Mouse (Mus musculus) CH12.LX (cell line): ENCODE measurements at regions not wholly inside any gene's neighbourhood (a gene's known extent, or its start where the extent isn't known, plus 50 kb on each side); places are given as distances from the start of the nearest gene placed in this dataset.

ENCODE experiments used
- DNase-seq: peaks from one replicate; pipeline ENCODE4 v3.0.0-alpha.2; 2013; ENCODE audit errors: extremely low read depth
- H3K27ac ChIP-seq: 2 replicates; pipeline ENCODE4 v1.5.1; 2012; ENCODE audit warnings: low read depth, mild to moderate bottlenecking, control low read depth, moderate library complexity; ENCODE audit not compliant: insufficient read depth
- H3K27me3 ChIP-seq: replicated peaks from 2 replicates; pipeline ENCODE3; 2012; ENCODE audit warnings: inconsistent platforms
- H3K36me3 ChIP-seq, 2 experiments: replicated peaks in 1 of 2; 2 replicates each; pipeline versions ENCODE3 to v1.6.1; 2012; ENCODE audit warnings: inconsistent platforms in 1 of 2, low read length in 1 of 2, mild to moderate bottlenecking in 1 of 2, mixed read lengths in 1 of 2, moderate library complexity in 1 of 2; ENCODE audit not compliant: control insufficient read depth in 1 of 2, insufficient read depth in 1 of 2
- H3K4me1 ChIP-seq, 2 experiments: 2 replicates each; pipeline ENCODE4 v1.6.1; 2012; ENCODE audit warnings: inconsistent platforms in 1 of 2, moderate library complexity in 1 of 2; ENCODE audit not compliant: insufficient read depth in 2 of 2, control insufficient read depth in 1 of 2
- H3K4me2 ChIP-seq: 2 replicates; pipeline ENCODE4 v1.6.1; 2012; ENCODE audit warnings: low read depth, mild to moderate bottlenecking, control low read depth; ENCODE audit not compliant: poor library complexity, insufficient read depth, severe bottlenecking
- H3K4me3 ChIP-seq, 3 experiments: fragments of 150-350 bp in 1 of 3; sonication (generic) in 1 of 3; replicated peaks in 1 of 3; 2 replicates each; pipeline versions ENCODE3 to v1.5.1; 2011 to 2012; ENCODE audit warnings: low read depth in 2 of 3, low read length in 2 of 3, mild to moderate bottlenecking in 2 of 3, moderate library complexity in 2 of 3, control low read depth in 1 of 3, improper control_type of control experiment in 1 of 3, inconsistent platforms in 1 of 3, mixed read lengths in 1 of 3; ENCODE audit not compliant: poor library complexity in 1 of 3
- H3K79me2 ChIP-seq: replicated peaks from 2 replicates; pipeline ENCODE4 v1.6.1; 2012; ENCODE audit warnings: mild to moderate bottlenecking, moderate library complexity; ENCODE audit not compliant: control insufficient read depth, poor library complexity, insufficient read depth, severe bottlenecking; ENCODE audit errors: extremely low read depth
- H3K9ac ChIP-seq: 2 replicates; pipeline ENCODE4 v1.6.1; 2012; ENCODE audit warnings: low read depth, mild to moderate bottlenecking, control low read depth, moderate library complexity; ENCODE audit not compliant: insufficient read depth
- H3K9me3 ChIP-seq: replicated peaks from 2 replicates; pipeline ENCODE3; 2012; ENCODE audit warnings: low read length, inconsistent platforms, mixed read lengths
- CTCF ChIP-seq, 2 experiments: IDR thresholded peaks in 1 of 2; conservative IDR thresholded peaks in 1 of 2; 2 replicates each; pipeline ENCODE4 v1.5.1; 2011 to 2012; ENCODE audit warnings: low read depth in 2 of 2, low read length in 2 of 2, improper control_type of control experiment in 1 of 2, inconsistent platforms in 1 of 2, mild to moderate bottlenecking in 1 of 2, moderate library complexity in 1 of 2
- ELF1 ChIP-seq: IDR thresholded peaks from 2 replicates; pipeline ENCODE4 v1.6.1; 2014; ENCODE audit warnings: low read depth, mild to moderate bottlenecking, inconsistent platforms, low read length, improper control_type of control experiment
- EP300 ChIP-seq: IDR thresholded peaks from 2 replicates; pipeline ENCODE4 v1.6.1; 2011; ENCODE audit warnings: low read length, improper control_type of control experiment
- HCFC1 ChIP-seq: IDR thresholded peaks from 2 replicates; pipeline ENCODE4 v1.6.1; 2012; ENCODE audit warnings: low read depth, mild to moderate bottlenecking, inconsistent platforms, low read length, improper control_type of control experiment
- MXI1 ChIP-seq: IDR thresholded peaks from 2 replicates; pipeline ENCODE4 v1.6.1; 2011; ENCODE audit warnings: mild to moderate bottlenecking, low read depth, low read length, improper control_type of control experiment
- MYC ChIP-seq: IDR thresholded peaks from 2 replicates; pipeline ENCODE4 v1.6.1; 2011; ENCODE audit warnings: low read depth, mild to moderate bottlenecking, improper control_type of control experiment, low read length
- NELFE ChIP-seq: IDR thresholded peaks from 2 replicates; pipeline ENCODE4 v1.6.1; 2011; ENCODE audit warnings: low read depth, low read length, improper control_type of control experiment
- POLR2A ChIP-seq: IDR thresholded peaks from 2 replicates; pipeline ENCODE4 v1.6.1; 2011; ENCODE audit warnings: low read depth, mild to moderate bottlenecking, improper control_type of control experiment, low read length
- POLR2AphosphoS2 ChIP-seq: IDR thresholded peaks from 2 replicates; pipeline ENCODE4 v1.6.1; 2011; ENCODE audit warnings: low read depth, low read length, improper control_type of control experiment
- RAD21 ChIP-seq: IDR thresholded peaks from 2 replicates; pipeline ENCODE4 v1.6.1; 2011; ENCODE audit warnings: low read depth, mild to moderate bottlenecking, low read length, improper control_type of control experiment, moderate library complexity
- TBP ChIP-seq: conservative IDR thresholded peaks from 2 replicates; pipeline ENCODE4 v1.6.1; 2011; ENCODE audit warnings: low read depth, low read length, improper control_type of control experiment
- TCF12 ChIP-seq: IDR thresholded peaks from 2 replicates; pipeline ENCODE4 v1.6.1; 2014; ENCODE audit warnings: low read depth, mild to moderate bottlenecking, inconsistent platforms, low read length, improper control_type of control experiment
- UBTF ChIP-seq: IDR thresholded peaks from 2 replicates; pipeline ENCODE4 v1.6.1; 2012; ENCODE audit warnings: low read depth, mild to moderate bottlenecking, inconsistent platforms, low read length, improper control_type of control experiment, moderate library complexity
- USF1 ChIP-seq: IDR thresholded peaks from 2 replicates; pipeline ENCODE4 v1.6.1; 2014; ENCODE audit warnings: low read depth, mild to moderate bottlenecking, inconsistent platforms, low read length, improper control_type of control experiment
- USF2 ChIP-seq: conservative IDR thresholded peaks from 2 replicates; pipeline ENCODE4 v1.6.1; 2011; ENCODE audit warnings: low read depth, low read length, improper control_type of control experiment
- ZKSCAN1 ChIP-seq: IDR thresholded peaks from 2 replicates; pipeline ENCODE4 v1.6.1; 2012; ENCODE audit warnings: low read depth, inconsistent platforms, low read length, improper control_type of control experiment, borderline replicate concordance
- ZMIZ1 ChIP-seq: IDR thresholded peaks from 2 replicates; pipeline ENCODE4 v1.6.1; 2012; ENCODE audit warnings: low read depth, mild to moderate bottlenecking, inconsistent platforms, low read length, improper control_type of control experiment
- dilution Hi-C: fragments of 300-500 bp; cut with MboI; formaldehyde crosslinking; loops from 2 replicates; pipeline ENCODE4 v1.14.3; 2020; ENCODE audit warnings: low sequenced_read_pairs; ENCODE audit not compliant: extremely low pct_unique_long_range_greater_than_20kb, extremely low pct_ligation_motif_present
- in situ Hi-C: fragments of 300-500 bp; cut with MboI; formaldehyde crosslinking; loops from 3 replicates; pipeline ENCODE4 v1.14.3; 2019; ENCODE audit warnings: low sequenced_read_pairs, low pct_ligation_motif_present, low pct_unique_long_range_greater_than_20kb, mixed read lengths

GRCm38 (mm10) chr8:115589721-115590120 is 117.9 kb downstream of the Maf start:
- H3K79me2 ChIP-seq: no peaks in the 10 kb centered on the region
- no peaks in the 10 kb centered on the region for H3K4me1 ChIP-seq
- in situ Hi-C loops (no loop called here), dilution Hi-C loops (no loop called here)
- TF ChIP-seq RAD21 (no peak), TCF12 (no peak), USF1 (no peak), POLR2A (no peak), CTCF (conservative IDR thresholded peaks at IDR 0.05 in 1 of 2, IDR thresholded peaks at IDR 0.05 in 1 of 2; ENCODE audit: low read depth in 2 of 2, low read length in 2 of 2) (no peak), MYC (no peak), ZKSCAN1 (no peak), UBTF (no peak), ELF1 (no peak), POLR2AphosphoS2 (no peak), ZMIZ1 (no peak), NELFE (no peak), TBP (no peak)
- no peaks in the 10 kb centered on the region for H3K9me3 ChIP-seq
- H3K9ac ChIP-seq: no peak overlapping the region
- no peak for DNase-seq
- no peak overlapping the region for H3K27ac ChIP-seq
- H3K4me3 ChIP-seq: no peak overlapping the region
- no peak overlapping the region for H3K4me2 ChIP-seq
- H3K27me3 ChIP-seq: peaks cover 79% of the 10 kb centered on the region
- H3K36me3 ChIP-seq: no peaks in the 10 kb centered on the region

- Histone ChIP-seq H3K27ac (no peak overlapping the region), H3K9ac (no peak overlapping the region), H3K36me3 (no peaks in the 10 kb centered on the region), H3K4me1 (no peaks in the 10 kb centered on the region), H3K4me2 (no peak overlapping the region), H3K9me3 (no peaks in the 10 kb centered on the region), H3K79me2 (no peaks in the 10 kb centered on the region), H3K4me3 (no peak overlapping the region), H3K27me3 (peaks cover 75% of the 10 kb centered on the region)
- TF ChIP-seq EP300 (no peak), TCF12 (no peak), MXI1 (no peak), POLR2A (no peak), HCFC1 (no peak), RAD21 (no peak)
- dilution Hi-C loops (no loop called here), in situ Hi-C loops (no loop called here)
- no peak for DNase-seq
Measured at GRCm38 (mm10) chr8:115589076-115589475, 118.5 kb downstream of the Maf start.

GRCm38 (mm10) chr8:115584311-115584907 is 123.2 kb downstream of the Maf start:
- no peak for DNase-seq
- Histone ChIP-seq H3K27me3 (peaks cover 57% of the 10 kb centered on the region), H3K79me2 (no peaks in the 10 kb centered on the region), H3K4me3 (no peak overlapping the region), H3K4me1 (no peaks in the 10 kb centered on the region), H3K9ac (no peak overlapping the region), H3K36me3 (no peaks in the 10 kb centered on the region), H3K9me3 (no peaks in the 10 kb centered on the region), H3K27ac (no peak overlapping the region), H3K4me2 (no peak overlapping the region)
- in situ Hi-C loops (no loop called here), dilution Hi-C loops (no loop called here)
- no peak for TF ChIP-seq USF1
- no peak for TF ChIP-seq POLR2A
- no peak for TF ChIP-seq USF2
